Mouse (Mus musculus): ENCODE measurements around the gene Ppp1r3f. TPM values are rescaled to one million over a fixed set of nuclear protein-coding genes. Genes with fewer than 3 reads are reported as not detected.

Gene Ppp1r3f
- total RNA-seq, 2 experiments from 2014 or later = 3.2 to 4.4 TPM

DNA sequence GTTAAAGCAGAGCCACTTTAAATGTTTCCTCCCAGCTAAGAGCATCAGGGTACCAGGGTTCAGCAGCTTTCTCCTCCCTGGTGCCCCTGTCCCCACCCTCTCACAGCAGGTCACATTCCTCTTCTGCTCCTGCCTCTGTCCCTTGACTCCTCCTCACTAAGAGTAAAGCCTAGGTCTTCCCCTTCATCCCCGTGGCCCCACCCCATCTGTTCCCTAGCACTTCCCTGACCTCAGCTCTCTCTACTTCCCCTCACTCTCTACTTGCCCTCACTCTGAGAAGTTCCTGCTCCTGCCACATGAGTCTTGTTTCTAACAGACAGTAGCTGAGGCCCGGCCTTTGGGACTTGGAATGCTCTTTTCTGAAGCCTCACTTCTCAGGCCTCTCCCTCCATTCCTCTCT lies 11.0 kb downstream of the Ppp1r3f start:
- no peak for DNase-seq (ENCODE audit: low spot score in 2 of 2)

DNA sequence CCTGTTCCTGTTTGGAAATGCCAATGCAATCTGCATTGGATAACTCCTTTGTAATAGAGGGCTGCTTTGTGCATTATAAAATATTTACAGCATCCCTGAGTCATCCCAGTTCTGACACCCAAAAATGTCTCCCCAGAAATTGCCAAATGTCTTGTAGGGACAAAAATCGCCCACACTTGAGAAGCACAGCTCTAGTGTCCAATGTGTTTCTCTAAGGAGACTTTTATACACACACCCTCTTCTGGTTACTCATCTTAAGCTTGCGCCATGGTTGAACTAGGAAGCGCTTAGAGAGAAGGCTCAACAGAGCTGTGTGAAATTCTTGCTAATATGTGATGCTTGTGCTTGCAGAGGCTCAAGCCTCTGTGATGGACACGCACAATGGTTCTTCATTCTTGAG lies 20.6 kb downstream of the Ppp1r3f start:
- DNase-seq (ENCODE audit: low spot score in 2 of 2) = no peak

- no peak for DNase-seq (ENCODE audit: low spot score in 2 of 2)
Measured at GRCm38 (mm10) chrX:7524961-7525360, 49.1 kb downstream of the Ppp1r3f start.

Other genes with a start within 250 kb of the Ppp1r3f start
- gene Usp27x, start 198.5 kb downstream of the Ppp1r3f start, total RNA-seq (2021) = 10 to 100 TPM; 18.1 to 23.5 TPM
- not detected for gene Foxp3, start 639 bp downstream of the Ppp1r3f start, total RNA-seq (2021)
- 10 to 100 TPM; 16.9 to 23.8 TPM for gene Ccdc22, start 31.2 kb upstream of the Ppp1r3f start, total RNA-seq (2021)
- not detected for gene Cacna1f, start 32.8 kb upstream of the Ppp1r3f start, total RNA-seq (2021)
- 10 to 100 TPM; 46.1 to 70.5 TPM for gene Syp, start 64.2 kb upstream of the Ppp1r3f start, total RNA-seq (2021)
- gene Prickle3, start 83.0 kb upstream of the Ppp1r3f start, total RNA-seq (2021) = 10 to 100 TPM in 1 of 2 experiments, 1 to 10 TPM in 1; 8.8 to 11.7 TPM
- 10 to 100 TPM; 54.4 to 68.4 TPM for gene Plp2, start 97.1 kb upstream of the Ppp1r3f start, total RNA-seq (2021)
- under 1 TPM; 0.46 to 0.64 TPM for gene Magix, start 107.0 kb upstream of the Ppp1r3f start, total RNA-seq (2021)
- 10 to 100 TPM; 48.0 to 59.9 TPM for gene Gpkow, start 122.8 kb upstream of the Ppp1r3f start, total RNA-seq (2021)
- 10 to 100 TPM; 45.4 to 62.8 TPM for gene Wdr45, start 140.1 kb upstream of the Ppp1r3f start, total RNA-seq (2021)
- under 1 TPM in 1 of 2 experiments, not detected in 1; 0.58 TPM for gene Gm45208, start 148.0 kb upstream of the Ppp1r3f start, total RNA-seq (2021)
- gene Praf2, start 154.2 kb upstream of the Ppp1r3f start, total RNA-seq (2021) = 10 to 100 TPM; 12.1 to 16.3 TPM
- gene Ccdc120, start 176.6 kb upstream of the Ppp1r3f start, total RNA-seq (2021) = 1 to 10 TPM; 2.0 to 2.6 TPM
- gene Tfe3, start 188.3 kb upstream of the Ppp1r3f start, total RNA-seq (2021) = 10 to 100 TPM; 41.9 to 56.9 TPM
- gene Gripap1, start 215.5 kb upstream of the Ppp1r3f start, total RNA-seq (2021) = 10 to 100 TPM; 52.4 to 54.4 TPM
- gene Kcnd1, start 248.0 kb upstream of the Ppp1r3f start, total RNA-seq (2021) = under 1 TPM; 0.54 to 0.76 TPM